ENCODE assay signal across 9 mouse cellular contexts in the genomic region with DNA sequence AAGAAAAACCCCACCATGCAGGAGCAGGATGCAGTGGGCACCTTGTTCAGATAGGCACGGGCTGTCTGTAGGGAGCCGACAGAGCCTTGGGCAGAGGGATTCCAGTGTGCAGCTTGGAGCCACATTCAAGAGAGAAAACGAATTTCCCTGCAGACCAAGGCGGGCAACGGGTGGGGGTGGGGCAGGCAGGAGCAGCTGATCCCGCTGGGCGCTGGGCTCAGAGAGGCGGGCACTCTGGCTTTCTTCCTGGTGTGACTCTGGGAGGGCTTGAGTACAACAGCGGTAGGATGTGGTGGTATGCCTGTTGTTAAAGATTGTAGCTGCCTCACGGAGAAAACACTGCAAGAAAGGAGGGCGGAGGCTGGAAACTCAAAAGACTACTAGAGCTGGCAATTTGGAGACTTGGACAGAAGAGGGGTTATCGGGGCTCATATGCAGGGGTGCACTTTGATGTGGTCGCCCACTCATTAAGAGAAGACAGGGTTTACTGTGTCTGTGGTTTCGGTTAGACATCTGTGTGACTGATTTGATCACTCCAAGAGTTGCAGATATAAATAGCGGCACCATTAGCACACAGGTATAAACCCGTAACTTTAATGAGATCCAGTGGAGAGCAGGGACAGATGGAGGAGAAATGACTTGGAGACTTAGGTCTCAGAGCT.
DNase-seq lines count a peak whose midpoint lies in the region; ATAC-seq and TF ChIP-seq lines count a peak whose summit lies in the region.
"Had no signal": no experiment of that assay in that cellular context is flagged by ENCODE, and none has a peak within 500 bp of the region (broad histone marks: within the 10 kb centered on the region; RNA-seq: fewer than 3 reads in every experiment).

No protein-coding gene starts in this region.

- no peak overlapping the region for H3K9ac ChIP-seq in lung, embryonic 16.5 days (ENCODE audit: low read length)
- H3K9ac ChIP-seq in heart, embryonic 16.5 days (ENCODE audit: low read length) = peak overlapping the region; percentile 52
- peak overlapping the region; percentile 37; the same call in 1 of the 2 replicates for H3K9ac ChIP-seq in midbrain, embryonic 14.5 days (replicated peaks; ENCODE audit: low read length)

- H3K4me2 ChIP-seq in lung, embryonic 16.5 days (ENCODE audit: low read depth, low read length) = peak overlapping the region; percentile 17
- peak overlapping the region; percentile 69 for H3K4me2 ChIP-seq in heart, embryonic 16.5 days (ENCODE audit: low read depth, low read length)
- H3K4me2 ChIP-seq in midbrain, embryonic 14.5 days (ENCODE audit: low read length) = peak overlapping the region; percentile 57

- TF ChIP-seq CTCF in lung, adult 2 months (IDR thresholded peaks at IDR 0.05; ENCODE audit: insufficient read depth, low read length) = no peak

- H3K27ac ChIP-seq in lung, embryonic 16.5 days (ENCODE audit: low read length) = no peak overlapping the region
- no peak overlapping the region for H3K27ac ChIP-seq in heart, embryonic 16.5 days (ENCODE audit: low read length)
- peak overlapping the region; percentile 55; the same call in 1 of the 2 replicates for H3K27ac ChIP-seq in midbrain, embryonic 14.5 days (replicated peaks; ENCODE audit: low read depth, low read length)
- H3K27ac ChIP-seq: macrophage had no signal

- H3K36me3 ChIP-seq in lung, embryonic 16.5 days (ENCODE audit: control insufficient read depth, insufficient read depth, low read length) = no peaks in the 10 kb centered on the region
- no peaks in the 10 kb centered on the region for H3K36me3 ChIP-seq in heart, embryonic 16.5 days (ENCODE audit: control insufficient read depth, insufficient read depth)
- no peaks in the 10 kb centered on the region for H3K36me3 ChIP-seq in midbrain, embryonic 14.5 days (ENCODE audit: control insufficient read depth, insufficient read depth, low read length)

- no peaks in the 10 kb centered on the region for H3K27me3 ChIP-seq in lung, embryonic 16.5 days (ENCODE audit: control insufficient read depth, insufficient read depth, low read depth, low read length)
- H3K27me3 ChIP-seq in heart, embryonic 16.5 days (ENCODE audit: control insufficient read depth, insufficient read depth, low read length) = no peaks in the 10 kb centered on the region
- no peaks in the 10 kb centered on the region for H3K27me3 ChIP-seq in midbrain, embryonic 14.5 days (ENCODE audit: control insufficient read depth, insufficient read depth, low read length)

- peak; percentile 2 for DNase-seq in CD4-positive, CD25-positive, alpha-beta regulatory T cell, adult 2 months (ENCODE audit: low read depth, low spot score)
- no peak for DNase-seq in lung, adult 2 months
- peak; percentile 81 for DNase-seq in midbrain, embryonic 14.5 days
- DNase-seq in ovary, postnatal 14 days (ENCODE audit: low spot score) = no peak
- no peak for DNase-seq in gastrocnemius, adult 18-20 months (ENCODE audit: low spot score)

- 15% methylated on average over 16 of the region's 16 CpGs for WGBS in lung, embryonic 16.5 days
- WGBS in lung, adult 2 months = 13% methylated on average over 16 of the region's 16 CpGs
- WGBS in heart, embryonic 16.5 days = 7% methylated on average over 16 of the region's 16 CpGs
- 11% methylated on average over 16 of the region's 16 CpGs for whole genome bisulfite sequencing in midbrain, embryonic 14.5 days

- no peak for TF ChIP-seq POLR2A in lung, adult 2 months (IDR thresholded peaks at IDR 0.05; ENCODE audit: borderline replicate concordance, extremely low read depth, low read depth, low read length)

- no peaks in the 10 kb centered on the region for H3K9me3 ChIP-seq in lung, embryonic 16.5 days (ENCODE audit: control insufficient read depth, low read length)
- no peaks in the 10 kb centered on the region for H3K9me3 ChIP-seq in heart, embryonic 16.5 days (replicated peaks; ENCODE audit: control insufficient read depth, low read length)
- H3K9me3 ChIP-seq in midbrain, embryonic 14.5 days (ENCODE audit: control insufficient read depth, low read length) = no peaks in the 10 kb centered on the region

- ATAC-seq in CD4-positive, CD25-positive, alpha-beta regulatory T cell, adult 4 months = no peak
- ATAC-seq in lung, embryonic 16.5 days (ENCODE audit: low read depth) = no peak
- no peak for ATAC-seq in heart, embryonic 16.5 days (replicated peaks; ENCODE audit: extremely low read depth, insufficient read depth, low FRiP score)
- ATAC-seq in midbrain, embryonic 14.5 days (ENCODE audit: low FRiP score, low TSS enrichment) = peak; percentile 76

- H3K4me1 ChIP-seq in lung, embryonic 16.5 days (replicated peaks; ENCODE audit: control insufficient read depth, insufficient read depth, low read length) = no peaks in the 10 kb centered on the region
- no peaks in the 10 kb centered on the region for H3K4me1 ChIP-seq in lung, adult 2 months (ENCODE audit: control insufficient read depth, insufficient read depth, low read length)
- peaks cover 8% of the 10 kb centered on the region for H3K4me1 ChIP-seq in heart, embryonic 16.5 days (ENCODE audit: control insufficient read depth, insufficient read depth, low read length)
- peaks cover 12% of the 10 kb centered on the region for H3K4me1 ChIP-seq in midbrain, embryonic 14.5 days (ENCODE audit: control insufficient read depth, insufficient read depth, low read length)

- H3K4me3 ChIP-seq in lung, embryonic 16.5 days (ENCODE audit: low read length) = no peak overlapping the region
- no peak overlapping the region for H3K4me3 ChIP-seq in lung, adult 2 months (replicated peaks; ENCODE audit: extremely low read depth, low read depth, low read length)
- H3K4me3 ChIP-seq in heart, embryonic 16.5 days (ENCODE audit: low read length) = peak overlapping the region; percentile 47
- H3K4me3 ChIP-seq in midbrain, embryonic 14.5 days (replicated peaks; ENCODE audit: low read depth, low read length) = peak overlapping the region; percentile 22

Comparison
In these comparisons a context has a peak if more than half of its experiments do, and no peak if none do; other contexts are left out.
1. DNase-seq: peak in CD4-positive, CD25-positive, alpha-beta regulatory T cell, adult 2 months (single experiment) and midbrain, embryonic 14.5 days (single experiment); none in lung, adult 2 months (single experiment), ovary, postnatal 14 days (single experiment) and gastrocnemius, adult 18-20 months (single experiment).
2. H3K4me2 ChIP-seq: peak in every context shown above with its lines; median percentile 69 in heart, embryonic 16.5 days; 57 in midbrain, embryonic 14.5 days; 17 in lung, embryonic 16.5 days.
3. H3K4me3 ChIP-seq: peak in heart, embryonic 16.5 days (single experiment) and midbrain, embryonic 14.5 days (single experiment); none in lung, embryonic 16.5 days (single experiment) and lung, adult 2 months (single experiment).